Mouse (Mus musculus): ENCODE results near the gene Vps54. TPM values are rescaled to one million over a fixed set of nuclear protein-coding genes. Genes with fewer than 3 reads are reported as not detected.
A peak's percentile ranks its signal among the peaks of the same experiment; 100 is the strongest.

Gene Vps54
- total and polyA plus RNA-seq, 3 experiments: 20.4 to 37.5 (median 22.9) TPM

DNA sequence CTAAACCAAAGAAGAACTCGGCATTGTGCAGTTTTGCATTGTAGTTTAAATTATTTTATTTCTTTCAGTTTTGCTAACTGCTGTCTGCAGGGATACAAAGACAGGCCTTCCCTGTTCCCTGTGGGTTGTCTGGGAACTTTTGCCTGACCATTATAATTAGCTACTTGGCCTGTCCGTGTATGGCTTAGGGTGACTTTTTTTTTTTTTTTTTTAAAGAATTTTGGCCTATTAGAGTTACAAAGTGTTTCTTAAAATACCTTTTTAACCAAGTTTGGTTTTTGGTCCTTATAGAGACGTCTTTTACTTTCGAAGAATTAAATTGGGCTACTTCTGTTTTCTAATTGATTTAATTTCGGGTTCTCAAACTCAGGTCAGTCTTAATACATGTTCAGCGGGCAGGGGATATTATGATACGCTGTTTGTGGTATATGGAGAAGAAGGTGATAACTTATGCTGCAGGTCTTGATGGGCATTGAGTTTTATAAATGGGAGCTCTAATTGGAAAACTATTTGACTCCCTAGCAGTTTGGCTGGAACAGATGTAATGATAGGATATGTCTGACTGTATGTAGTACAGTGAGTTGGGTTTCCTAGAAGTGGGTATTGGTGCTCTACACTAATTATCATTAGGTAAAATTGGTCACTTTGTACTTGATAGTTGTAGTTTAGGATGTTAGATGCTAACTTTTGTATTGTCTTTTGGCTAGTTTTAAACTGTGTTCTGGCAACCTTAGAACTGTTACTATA, 855 bp downstream of the Vps54 start:
- no peaks in the 10 kb centered on the region for H3K36me3 ChIP-seq (replicated peaks in 1 of 2; ENCODE audit: control insufficient read depth in 1 of 2, insufficient read depth in 1 of 2, low read length in 1 of 2)
- dilution Hi-C loops (cut with MboI; ENCODE audit: extremely low pct_ligation_motif_present, extremely low pct_unique_long_range_greater_than_20kb, low sequenced_read_pairs) (no loop called here), in situ Hi-C loops (cut with MboI; ENCODE audit: low pct_ligation_motif_present, low pct_unique_long_range_greater_than_20kb, low sequenced_read_pairs) (no loop called here)
- peaks cover 3 to 38% of the 10 kb centered on the region in 2 experiments; a peak in 3 of 4 replicates for H3K4me1 ChIP-seq (ENCODE audit: control insufficient read depth in 1 of 2, insufficient read depth in 2 of 2)
- no peak for TF ChIP-seq ZC3H11A (IDR thresholded peaks at IDR 0.05; ENCODE audit: low read depth, low read length)
- TF ChIP-seq ZNF384 (IDR thresholded peaks at IDR 0.05; ENCODE audit: low read depth, low read length): peak; percentile 92
- no peak for TF ChIP-seq KAT2A (IDR thresholded peaks at IDR 0.05; ENCODE audit: insufficient replicate concordance, low read length)
- TF ChIP-seq CTCF (conservative IDR thresholded peaks at IDR 0.05 in 1 of 2, IDR thresholded peaks at IDR 0.05 in 1 of 2; ENCODE audit: low read depth in 2 of 2, low read length in 2 of 2): no peak
- 0 out of 2 replicates have a peak, but pooled peaks have one; percentile 14 for TF ChIP-seq TBP (conservative IDR thresholded peaks at IDR 0.05; ENCODE audit: low read depth, low read length)
- TF ChIP-seq EP300 (IDR thresholded peaks at IDR 0.05; ENCODE audit: low read length): no peak
- TF ChIP-seq CHD2 (IDR thresholded peaks at IDR 0.05; ENCODE audit: low read length): no peak
- TF ChIP-seq MEF2A (IDR thresholded peaks at IDR 0.05; ENCODE audit: borderline replicate concordance, low read depth, low read length): no peak
- no peak for TF ChIP-seq IRF4 (IDR thresholded peaks at IDR 0.05; ENCODE audit: low read depth, low read length)
- no peak for TF ChIP-seq UBTF (IDR thresholded peaks at IDR 0.05; ENCODE audit: low read depth, low read length)
- peak; percentile 74 for TF ChIP-seq CHD1 (IDR thresholded peaks at IDR 0.05; ENCODE audit: low read depth, low read length)
- TF ChIP-seq RAD21 (IDR thresholded peaks at IDR 0.05; ENCODE audit: low read depth, low read length): no peak
- no peak for TF ChIP-seq MAZ (IDR thresholded peaks at IDR 0.05; ENCODE audit: low read depth, low read length)
- H3K27ac ChIP-seq (ENCODE audit: insufficient read depth, low read depth): no peak overlapping the region
- peak overlapping the region; percentile 71 to 99 (median 97) for H3K4me3 ChIP-seq (replicated peaks in 1 of 3; ENCODE audit: low read depth in 2 of 3, low read length in 2 of 3, poor library complexity in 1 of 3)
- H3K4me2 ChIP-seq (ENCODE audit: insufficient read depth, low read depth, poor library complexity, severe bottlenecking): peak overlapping the region; percentile 88
- H3K9ac ChIP-seq (ENCODE audit: insufficient read depth, low read depth): peak overlapping the region; percentile 87
- H3K27me3 ChIP-seq (replicated peaks): no peaks in the 10 kb centered on the region
- H3K9me3 ChIP-seq (replicated peaks; ENCODE audit: low read length): no peaks in the 10 kb centered on the region
- peaks cover 52% of the 10 kb centered on the region for H3K79me2 ChIP-seq (replicated peaks; ENCODE audit: control insufficient read depth, extremely low read depth, insufficient read depth, poor library complexity, severe bottlenecking)
- DNase-seq (ENCODE audit: extremely low read depth): no peak

DNA sequence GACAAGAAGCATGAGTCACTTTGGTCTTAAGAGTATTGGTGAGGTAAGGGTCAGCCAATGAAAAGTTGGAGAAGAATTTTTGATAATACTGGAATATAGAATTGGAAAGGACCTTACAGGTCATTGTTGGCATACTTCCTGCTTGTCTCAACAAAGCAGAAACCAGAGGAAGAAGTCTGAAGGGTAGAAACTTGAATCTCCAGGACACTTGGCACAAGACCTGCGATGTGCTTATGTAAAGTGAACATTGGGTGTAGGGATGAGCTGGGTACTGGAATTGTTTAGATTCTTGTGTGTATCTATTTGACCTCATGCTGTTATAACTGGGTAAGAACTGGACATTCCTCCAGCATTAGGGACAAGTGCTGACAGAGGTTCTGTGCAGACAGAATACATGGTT, 2.3 kb downstream of the Vps54 start:
- H3K79me2 ChIP-seq (replicated peaks; ENCODE audit: control insufficient read depth, extremely low read depth, insufficient read depth, poor library complexity, severe bottlenecking): peaks cover 60% of the 10 kb centered on the region
- H3K27ac ChIP-seq (ENCODE audit: insufficient read depth, low read depth): no peak overlapping the region
- H3K9ac ChIP-seq (ENCODE audit: insufficient read depth, low read depth): peak overlapping the region; percentile 34; the same call in 1 of the 2 replicates
- H3K27me3 ChIP-seq (replicated peaks): no peaks in the 10 kb centered on the region
- DNase-seq (ENCODE audit: extremely low read depth): no peak
- H3K36me3 ChIP-seq (replicated peaks in 1 of 2; ENCODE audit: control insufficient read depth in 1 of 2, insufficient read depth in 1 of 2, low read length in 1 of 2): peaks cover 0 to 5% of the 10 kb centered on the region in 2 experiments
- H3K4me2 ChIP-seq (ENCODE audit: insufficient read depth, low read depth, poor library complexity, severe bottlenecking): peak overlapping the region; percentile 77
- in situ Hi-C loops (cut with MboI; ENCODE audit: low pct_ligation_motif_present, low pct_unique_long_range_greater_than_20kb, low sequenced_read_pairs): no loop called here
- no peaks in the 10 kb centered on the region for H3K9me3 ChIP-seq (replicated peaks; ENCODE audit: low read length)
- peak overlapping the region in 2 of 3 experiments; percentile 15 to 34 for H3K4me3 ChIP-seq (replicated peaks in 1 of 3; ENCODE audit: low read depth in 2 of 3, low read length in 2 of 3, poor library complexity in 1 of 3)
- dilution Hi-C loops (cut with MboI; ENCODE audit: extremely low pct_ligation_motif_present, extremely low pct_unique_long_range_greater_than_20kb, low sequenced_read_pairs): no loop called here
- TF ChIP-seq ZMIZ1 (IDR thresholded peaks at IDR 0.05; ENCODE audit: low read depth, low read length) (no peak), SIN3A (IDR thresholded peaks at IDR 0.05; ENCODE audit: low read length) (no peak), MAFK (IDR thresholded peaks at IDR 0.05; ENCODE audit: insufficient replicate concordance, low read length) (no peak), CHD1 (IDR thresholded peaks at IDR 0.05; ENCODE audit: low read depth, low read length) (no peak), USF2 (conservative IDR thresholded peaks at IDR 0.05; ENCODE audit: low read depth, low read length) (no peak)
- H3K4me1 ChIP-seq (ENCODE audit: control insufficient read depth in 1 of 2, insufficient read depth in 2 of 2): peaks cover 3 to 38% of the 10 kb centered on the region in 2 experiments; a peak in 3 of 4 replicates
